Mouse (Mus musculus): Measurements from ENCODE around the gene Olfr417. TPM values are rescaled to one million over a fixed set of nuclear protein-coding genes. Genes with fewer than 3 reads are reported as not detected.
A peak's percentile ranks its signal among the peaks of the same experiment; 100 is the strongest.

The Olfr417 gene
- not detected for total RNA-seq (2021)
- long read RNA-seq, experiment 1: 0 reads
- long read RNA-seq, experiment 2: 0 reads

DNA sequence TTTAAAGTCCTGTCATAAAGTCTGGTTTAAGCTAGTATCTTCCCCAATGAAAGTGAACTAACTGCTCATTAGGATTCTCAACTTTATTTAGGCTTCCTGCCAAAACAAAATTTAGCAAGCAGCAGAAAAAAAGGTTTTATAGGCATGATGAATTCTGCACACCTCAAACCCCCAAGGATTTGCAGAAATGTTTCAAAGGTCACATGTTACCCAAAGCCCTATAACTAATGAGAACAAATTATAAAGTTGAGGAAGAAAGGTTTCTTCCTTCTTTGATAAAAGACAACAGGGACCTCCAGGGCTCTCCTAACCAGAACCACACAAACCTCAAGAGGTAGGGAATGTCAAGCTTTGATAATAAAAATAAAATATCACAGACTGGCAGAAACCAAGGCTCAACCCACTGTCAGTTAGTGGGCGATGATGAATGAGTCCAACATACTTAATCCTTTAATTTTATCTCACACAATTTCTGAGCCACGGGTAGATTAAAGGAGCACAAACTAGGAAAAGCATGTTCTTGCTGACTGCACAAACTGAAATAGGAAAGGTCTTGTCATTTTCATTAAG, at the start of gene Olfr417:
Olfr417 (plus strand) TSS at position 241 of the 570 bp plus-strand sequence.
- no peak for DNase-seq

GRCm38 (mm10) chr1:174317308-174317707, 47.6 kb upstream of the Olfr417 start:
- no peak for DNase-seq

GRCm38 (mm10) chr1:174330218-174330617, 34.7 kb upstream of the Olfr417 start, which contains the start of gene Mptx1:
Mptx1 (plus strand) TSS chr1:174330518.
- no peak for DNase-seq

DNA sequence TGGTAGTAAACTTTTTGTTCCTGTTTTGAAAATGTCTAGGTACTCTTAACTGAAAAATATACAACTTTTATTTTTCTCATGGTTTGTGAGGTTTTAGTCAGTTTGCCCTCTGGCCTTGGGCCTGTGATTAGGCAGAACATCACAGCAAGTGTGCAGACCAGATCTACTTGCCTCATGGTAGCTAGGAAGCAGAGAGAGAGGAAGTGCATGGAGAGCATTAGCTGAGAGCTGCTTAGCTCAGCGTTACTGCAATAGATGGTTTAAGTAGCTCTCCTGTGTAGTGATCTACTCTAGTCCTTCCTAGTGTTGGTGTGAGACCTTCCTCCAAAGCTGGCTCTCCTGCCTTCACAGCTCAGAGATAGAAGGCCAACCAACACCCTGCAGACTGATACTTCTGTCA, 11.3 kb upstream of the Olfr417 start:
- DNase-seq: peak in 1 of 2 experiments; percentile 2

- DNase-seq: no peak
These were observed 10.3 kb upstream of the Olfr417 start for GRCm38 (mm10) chr1:174354640-174355039.

- DNase-seq: no peak
These were observed 8.9 kb downstream of the Olfr417 start for GRCm38 (mm10) chr1:174373799-174374198.

DNA sequence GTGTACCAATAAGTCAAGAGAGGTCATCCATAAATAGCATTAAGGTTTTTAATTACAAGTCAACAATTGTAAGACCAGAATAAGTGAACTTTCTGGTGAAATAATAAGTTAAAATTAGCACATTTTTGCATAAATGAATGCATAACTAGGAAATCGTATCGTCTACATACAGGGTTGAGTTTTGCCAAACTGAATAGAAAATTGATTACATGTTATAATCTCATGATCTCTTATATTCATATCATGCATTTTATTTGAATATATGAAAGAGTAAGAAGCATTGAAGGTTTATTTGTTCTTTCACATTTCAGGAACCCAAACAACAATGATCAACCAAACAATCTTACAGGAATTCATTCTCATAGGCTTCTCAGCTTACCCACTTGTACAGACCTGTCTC, 25.8 kb downstream of the Olfr417 start, which contains the start of gene Olfr248:
Olfr248 (plus strand) TSS at position 301 of the 400 bp plus-strand sequence.
- no peak for DNase-seq

GRCm38 (mm10) chr1:174422959-174423358, 58.0 kb downstream of the Olfr417 start:
- DNase-seq: no peak

GRCm38 (mm10) chr1:174423764-174424163, 58.8 kb downstream of the Olfr417 start, which contains the start of gene Olfr414:
Olfr414 (plus strand) TSS chr1:174424064.
- no peak for DNase-seq

Other genes with a start within 250 kb of the Olfr417 start
- not detected for gene Olfr231, start 244.0 kb upstream of the Olfr417 start, total RNA-seq (2021)
- gene Olfr424, start 233.6 kb upstream of the Olfr417 start, total RNA-seq (2021): not detected
- not detected for gene Olfr420, start 209.5 kb upstream of the Olfr417 start, total RNA-seq (2021)
- gene Spta1, start 192.3 kb upstream of the Olfr417 start, total RNA-seq (2021): 1 to 10 TPM; 6.9 to 8.2 TPM
- gene Olfr419, start 113.1 kb upstream of the Olfr417 start, total RNA-seq (2021): not detected
- not detected for gene Mptx1, start 34.6 kb upstream of the Olfr417 start, total RNA-seq (2021)
- not detected for gene Olfr248, start 25.9 kb downstream of the Olfr417 start, total RNA-seq (2021)
- gene Olfr414, start 58.9 kb downstream of the Olfr417 start, total RNA-seq (2021): not detected
- not detected for gene Olfr220, start 77.0 kb downstream of the Olfr417 start, total RNA-seq (2021)
- under 1 TPM; 0.27 to 0.46 TPM for gene Fmn2, start 136.7 kb downstream of the Olfr417 start, total RNA-seq (2021)